Mouse (Mus musculus): Measurements from ENCODE around the gene Eif2b4.

Gene Eif2b4

GRCm38 (mm10) chr5:31199893-31200292 lies 6.7 kb upstream of the Eif2b4 start:
- DNase-seq (ENCODE audit: extremely low spot score) = no peak

DNA sequence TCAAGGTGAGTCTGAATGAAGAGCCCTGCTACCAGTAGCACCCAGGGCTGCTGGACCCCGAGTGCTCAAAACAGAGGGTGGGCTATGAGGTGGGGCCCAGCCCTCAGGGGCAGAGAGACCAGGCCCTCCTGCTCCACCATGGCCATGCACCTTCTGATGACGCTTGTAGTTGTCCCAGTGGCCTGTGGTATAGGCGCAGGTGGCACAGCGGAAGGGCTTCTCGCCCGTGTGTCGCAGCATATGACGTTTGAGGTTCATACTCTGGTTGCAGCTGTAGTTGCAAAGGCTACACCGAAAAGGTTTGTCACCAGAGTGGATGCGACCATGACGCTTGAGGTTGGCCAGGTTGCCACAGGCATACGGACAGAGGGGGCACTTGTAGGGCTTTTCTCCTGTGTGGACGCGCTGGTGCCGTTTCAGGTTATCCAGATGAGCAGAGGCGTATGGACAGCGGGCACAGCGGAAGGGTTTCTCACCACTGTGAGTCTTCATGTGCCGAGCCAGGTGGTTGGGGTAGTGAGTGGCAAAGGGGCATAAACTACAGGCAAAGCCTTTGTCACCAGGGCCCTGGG lies 6.2 kb upstream of the Eif2b4 start:
- DNase-seq (ENCODE audit: extremely low spot score) = no peak

- DNase-seq (ENCODE audit: extremely low spot score) = no peak
These were observed 5.5 kb upstream of the Eif2b4 start for GRCm38 (mm10) chr5:31198616-31199320.

GRCm38 (mm10) chr5:31198170-31198569 lies 4.9 kb upstream of the Eif2b4 start:
- DNase-seq (ENCODE audit: extremely low spot score) = no peak

DNA sequence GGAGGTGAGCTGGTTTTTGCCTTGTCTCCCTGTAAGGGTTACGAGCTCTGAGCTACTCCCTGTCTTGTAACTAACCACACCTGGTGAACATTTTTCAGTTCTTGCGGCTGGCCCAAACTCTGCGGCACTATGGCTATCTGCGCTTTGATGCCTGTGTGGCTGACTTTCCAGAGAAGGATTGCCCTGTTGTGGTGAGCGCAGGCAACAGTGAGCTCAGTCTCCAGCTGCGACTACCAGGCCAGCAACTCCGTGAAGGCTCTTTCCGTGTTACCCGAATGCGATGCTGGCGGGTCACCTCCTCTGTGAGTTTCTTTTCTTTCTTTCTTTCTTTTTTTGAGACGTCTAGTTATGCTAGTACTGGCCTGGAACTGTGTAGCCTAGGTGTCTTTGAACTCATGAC lies 3.8 kb upstream of the Eif2b4 start:
- no peak for DNase-seq (ENCODE audit: extremely low spot score)

- no peak for DNase-seq (ENCODE audit: extremely low spot score)
These were observed 3.0 kb upstream of the Eif2b4 start for GRCm38 (mm10) chr5:31196207-31196606.

DNA sequence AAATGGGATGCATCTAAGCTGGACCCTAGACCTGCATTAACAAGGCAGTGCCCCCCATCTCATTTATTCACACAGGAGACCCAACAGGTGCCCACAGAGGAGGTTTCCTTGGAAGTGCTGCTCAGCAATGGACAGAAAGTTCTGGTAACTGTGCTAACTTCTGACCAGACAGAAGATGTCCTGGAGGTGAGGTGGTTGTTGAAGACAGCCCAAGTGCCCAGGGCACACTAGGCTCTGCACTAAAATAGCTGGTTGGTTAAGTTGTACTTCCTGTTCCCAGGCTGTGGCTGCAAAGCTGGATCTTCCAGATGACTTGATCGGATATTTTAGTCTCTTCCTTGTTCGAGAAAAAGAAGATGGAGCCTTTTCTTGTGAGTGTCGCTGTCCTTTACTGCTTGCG lies 2.4 kb upstream of the Eif2b4 start:
- DNase-seq (ENCODE audit: extremely low spot score) = no peak

DNA sequence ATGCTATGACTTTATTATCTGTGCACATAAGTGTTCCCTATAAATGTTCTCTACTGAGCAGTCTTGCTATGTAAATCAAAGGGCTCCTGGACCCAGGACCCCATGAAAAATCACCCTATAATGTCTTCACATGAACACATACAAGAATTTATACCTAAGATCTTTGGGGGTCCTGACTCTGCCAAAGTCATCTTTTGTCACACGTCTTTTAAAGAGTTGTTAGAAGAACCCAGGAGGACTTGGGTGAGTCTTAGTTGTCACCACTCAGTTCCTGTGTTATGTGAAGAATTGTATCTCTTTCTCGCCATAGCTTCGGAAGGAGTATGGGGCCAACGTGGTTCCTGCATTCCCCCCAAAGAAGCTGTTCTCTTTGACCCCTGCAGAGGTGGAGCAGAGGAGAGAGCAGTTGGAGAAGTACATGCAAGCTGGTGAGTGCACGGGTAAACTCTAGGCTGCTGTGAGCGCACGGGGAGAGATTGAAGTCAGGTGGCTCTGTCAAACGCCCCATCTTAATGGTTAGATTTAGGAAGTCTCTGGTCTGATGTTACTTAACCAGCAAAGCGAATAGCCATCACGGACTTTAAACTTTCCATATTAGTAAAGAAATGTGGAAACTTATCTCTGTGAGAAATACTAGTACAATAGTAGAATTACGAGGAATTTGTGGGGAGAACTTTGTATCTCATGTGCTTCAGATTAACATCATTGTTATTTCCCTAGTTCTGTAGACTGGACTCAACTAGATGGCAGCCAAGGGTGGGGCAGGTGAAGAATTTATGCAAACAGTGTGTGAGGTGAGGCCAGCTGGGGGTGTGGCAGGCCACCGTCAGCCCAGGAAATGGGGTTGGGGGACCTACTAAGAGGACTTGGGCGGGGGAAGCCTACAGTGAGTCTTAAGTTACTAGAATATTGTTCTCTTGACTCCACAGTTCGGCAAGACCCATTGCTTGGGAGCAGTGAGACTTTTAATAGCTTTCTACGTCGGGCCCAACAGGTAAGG lies 1.6 kb upstream of the Eif2b4 start:
- no peak for DNase-seq (ENCODE audit: extremely low spot score)

DNA sequence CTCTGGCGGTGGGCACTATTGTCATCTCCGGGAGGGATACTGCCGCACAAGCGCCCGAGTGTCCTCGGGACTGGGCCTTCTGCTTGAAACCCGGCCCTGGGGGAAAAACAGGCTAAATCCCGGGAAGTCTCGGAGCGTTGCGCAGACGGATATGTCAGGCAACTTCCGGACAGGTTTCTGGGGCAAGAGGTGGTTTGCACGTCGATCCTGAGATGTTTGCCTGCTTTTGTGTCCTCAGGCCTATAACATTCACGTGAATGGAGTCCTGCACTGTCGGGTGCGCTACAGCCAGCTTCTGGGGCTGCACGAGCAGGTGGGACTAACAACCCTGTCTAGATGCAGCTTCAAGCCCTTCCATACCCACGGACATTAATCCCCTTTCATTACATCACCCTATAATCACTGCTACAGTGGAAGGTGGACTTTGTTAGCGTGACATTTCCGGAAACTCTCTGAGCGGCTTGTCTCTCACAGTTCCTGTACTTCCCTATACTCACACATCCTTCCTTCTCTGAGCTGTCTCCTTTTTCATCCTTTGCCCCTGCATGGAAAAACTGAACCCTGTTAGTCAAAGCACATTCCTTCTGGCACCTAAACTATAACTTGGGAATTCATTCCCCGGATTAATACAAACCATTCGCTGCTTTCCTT lies 526 bp upstream of the Eif2b4 start:
- DNase-seq (ENCODE audit: extremely low spot score) = no peak

DNA sequence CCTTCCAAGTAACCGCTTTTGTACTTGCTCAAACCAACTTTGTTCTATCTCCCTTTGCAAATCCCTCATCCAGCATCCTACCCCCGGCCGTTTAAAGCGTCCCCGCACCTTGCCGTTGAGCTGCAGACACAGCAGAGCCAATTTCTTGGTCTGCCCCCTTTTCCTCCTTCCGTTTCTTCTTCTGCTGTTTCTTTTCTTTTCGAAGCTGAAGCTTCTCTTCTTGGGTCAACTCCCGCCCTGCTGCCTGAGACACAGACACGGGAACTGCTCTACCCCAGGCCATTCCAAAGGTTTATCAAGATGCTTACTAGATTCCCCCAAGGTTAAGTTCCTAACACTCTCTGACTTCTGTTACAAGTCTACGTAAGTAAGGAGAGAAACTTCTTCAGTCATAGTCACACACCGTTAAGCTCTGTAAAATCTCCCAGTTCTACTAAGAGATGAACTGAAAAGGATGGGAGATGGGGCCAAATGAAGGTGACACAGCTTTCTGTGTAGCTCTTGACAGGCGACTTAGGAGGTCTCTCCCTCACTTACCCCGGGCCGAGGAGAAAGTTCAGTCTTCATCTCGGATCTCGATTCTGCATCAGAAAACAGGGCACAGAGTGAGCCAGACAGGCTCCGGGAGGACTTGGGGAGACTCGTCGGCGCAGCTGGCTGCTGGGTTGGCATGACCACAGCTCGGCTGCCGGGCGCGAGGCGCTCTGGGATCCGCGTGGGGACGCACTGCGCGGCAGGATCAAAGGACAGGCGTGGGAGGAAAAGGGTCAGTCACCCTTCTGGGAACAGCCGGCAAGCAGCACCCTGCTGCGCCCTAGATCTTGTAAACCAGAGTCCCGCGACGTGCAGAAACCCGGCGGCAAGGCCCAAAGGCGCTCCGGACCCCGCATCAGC lies 938 bp downstream of the Eif2b4 start:
- no peak for DNase-seq (ENCODE audit: extremely low spot score)

GRCm38 (mm10) chr5:31190201-31190600 lies 3.0 kb downstream of the Eif2b4 start:
- DNase-seq (ENCODE audit: extremely low spot score) = no peak

- DNase-seq (ENCODE audit: extremely low spot score) = no peak
These were observed 4.9 kb downstream of the Eif2b4 start for GRCm38 (mm10) chr5:31188223-31188840.

- DNase-seq (ENCODE audit: extremely low spot score) = no peak
These were observed 9.6 kb downstream of the Eif2b4 start for GRCm38 (mm10) chr5:31183678-31184077.

GRCm38 (mm10) chr5:31181183-31181770 lies 12.0 kb downstream of the Eif2b4 start:
- DNase-seq (ENCODE audit: extremely low spot score) = no peak

- DNase-seq (ENCODE audit: extremely low spot score) = peak; percentile 92
These were observed 13.2 kb downstream of the Eif2b4 start, which contains the start of the genes Gm29609 and Gtf3c2 for GRCm38 (mm10) chr5:31179766-31180630. Gm29609 (minus strand) TSS chr5:31179911. Gtf3c2 (minus strand) TSS chr5:31180144.

- DNase-seq (ENCODE audit: extremely low spot score) = peak; percentile 43
These were observed 13.9 kb downstream of the Eif2b4 start for GRCm38 (mm10) chr5:31179301-31179765.

GRCm38 (mm10) chr5:31168630-31169029 lies 24.6 kb downstream of the Eif2b4 start:
- no peak for DNase-seq (ENCODE audit: extremely low spot score)

DNA sequence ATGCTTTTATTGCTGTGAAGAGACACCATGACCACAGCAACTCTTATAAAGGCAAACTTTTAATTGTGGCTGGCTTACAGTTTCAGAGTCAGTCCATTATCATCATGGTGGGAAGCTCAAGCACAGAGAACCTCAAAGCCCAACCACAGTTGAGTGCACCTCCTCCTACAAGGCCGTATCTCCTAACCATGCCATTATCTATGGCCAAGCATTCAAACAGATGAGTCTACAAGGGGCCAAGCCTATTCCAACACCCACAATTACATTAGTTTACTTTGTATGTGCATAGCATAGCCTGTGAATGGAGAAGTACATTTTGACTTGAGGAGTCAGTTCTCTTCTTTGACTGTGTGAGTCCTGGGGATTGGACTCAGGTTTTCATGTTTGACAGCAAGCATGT lies 28.4 kb downstream of the Eif2b4 start:
- no peak for DNase-seq (ENCODE audit: extremely low spot score)

DNA sequence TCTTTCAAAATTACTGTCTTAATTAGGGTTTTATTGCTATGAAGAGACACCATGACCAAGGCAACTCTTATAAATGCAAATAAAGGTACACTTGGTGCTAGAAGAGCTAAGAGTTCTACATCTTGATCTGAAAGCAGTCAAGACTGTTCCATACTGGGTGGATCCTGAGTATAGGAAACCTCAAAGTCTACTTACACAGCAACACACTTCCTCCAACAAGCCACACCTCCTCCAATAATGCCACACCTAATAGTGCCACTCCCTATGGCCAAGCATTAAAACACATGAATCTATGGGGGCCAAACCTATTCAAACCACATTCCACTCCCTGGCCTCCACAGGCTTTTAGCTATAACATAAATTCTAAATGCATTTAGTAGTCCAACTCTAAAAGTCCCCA lies 30.8 kb downstream of the Eif2b4 start:
- no peak for DNase-seq (ENCODE audit: extremely low spot score)

All from embryo, embryonic 9.5 days (tissue).